Mouse (Mus musculus) intestine, embryonic 14.5 days (tissue): ENCODE results near the gene Capza1. TPM values are rescaled to one million over a fixed set of nuclear protein-coding genes. Genes with fewer than 3 reads are reported as not detected.
A peak's percentile ranks its signal among the peaks of the same experiment; 100 is the strongest.

ENCODE experiments used
- ATAC-seq: fragments of 200-750 bp; cut with Nextera tagmentation; replicated peaks from 2 replicates; pipeline ENCODE4 v1.8.0; 2017; ENCODE audit warnings: low read depth, moderate number of reproducible peaks, moderate TSS enrichment, moderate library complexity; ENCODE audit not compliant: low FRiP score, low TSS enrichment
- DNase-seq: peaks from one replicate; pipeline ENCODE4 v3.0.0-alpha.2; 2018; ENCODE audit warnings: low spot score
- H3K27ac ChIP-seq: fragments of 300-500 bp; sonication (generic); 2 replicates; pipeline ENCODE4 v1.5.1; 2014; ENCODE audit warnings: low read depth, mild to moderate bottlenecking, control low read depth
- H3K27me3 ChIP-seq: fragments of 300-500 bp; sonication (generic); replicated peaks from 2 replicates; pipeline ENCODE4 v1.6.1; 2014; ENCODE audit warnings: low read length, control low read depth; ENCODE audit not compliant: control insufficient read depth, insufficient read depth
- H3K36me3 ChIP-seq: fragments of 300-500 bp; sonication (generic); 2 replicates; pipeline ENCODE4 v1.6.1; 2014; ENCODE audit warnings: low read length, control low read depth; ENCODE audit not compliant: control insufficient read depth, insufficient read depth
- H3K4me1 ChIP-seq: fragments of 300-500 bp; sonication (generic); replicated peaks from 2 replicates; pipeline ENCODE4 v1.6.1; 2014; ENCODE audit warnings: low read length, control low read depth, mixed read lengths; ENCODE audit not compliant: control insufficient read depth, insufficient read depth
- H3K4me2 ChIP-seq: fragments of 300-500 bp; sonication (generic); 2 replicates; pipeline ENCODE4 v1.6.1; 2014; ENCODE audit warnings: low read length
- H3K4me3 ChIP-seq: fragments of 300-500 bp; sonication (generic); 2 replicates; pipeline ENCODE4 v1.5.1; 2014; ENCODE audit warnings: low read depth, low read length, control low read depth, mixed read lengths
- H3K9ac ChIP-seq: fragments of 300-500 bp; sonication (generic); 2 replicates; pipeline ENCODE4 v1.6.1; 2014; ENCODE audit warnings: mild to moderate bottlenecking, low read length
- H3K9me3 ChIP-seq: fragments of 300-500 bp; sonication (generic); 2 replicates; pipeline ENCODE4 v1.6.1; 2016; ENCODE audit warnings: low read length, control low read depth; ENCODE audit not compliant: control insufficient read depth
- WGBS: fragments of 180-500 bp; shearing (Covaris S2); extraction: QIAGEN DNeasy Blood & Tissue Kit; methylation state at CpG from one replicate; pipeline ENCODE4 v1.1.7; 2014; 5-methylcytosine and 5-hydroxymethylcytosine counted together
- polyA plus RNA-seq: library from polyadenylated mRNA; unstranded; fragments of >200 nt; fragmentation: Nextera tagmentation; extraction: Ambion mirVana; gene quantifications from 2 replicates; pipeline ENCODE4 v1.2.1, GENCODE M21; 2014

Capza1 gene
- polyA plus RNA-seq, 1 experiment from 2014 or later: 194 TPM

- no peaks in the 10 kb centered on the region for H3K27me3 ChIP-seq
- H3K9me3 ChIP-seq: no peaks in the 10 kb centered on the region
- H3K4me3 ChIP-seq: no peak overlapping the region
- no peak overlapping the region for H3K9ac ChIP-seq
- H3K27ac ChIP-seq: no peak overlapping the region
- DNase-seq (no peak), ATAC-seq (no peak)
- peaks cover 7% of the 10 kb centered on the region for H3K4me1 ChIP-seq
- H3K4me2 ChIP-seq: no peak overlapping the region
- H3K36me3 ChIP-seq: peaks cover 44% of the 10 kb centered on the region
- WGBS: 88% methylated on average over 3 of the region's 3 CpGs
Measured at GRCm38 (mm10) chr3:104822413-104822812, 41.9 kb downstream of the Capza1 start.

GRCm38 (mm10) chr3:104820426-104820825 lies 43.9 kb downstream of the Capza1 start:
- WGBS: 60% methylated on average over 1 of the region's 1 CpGs

GRCm38 (mm10) chr3:104818749-104819134 lies 45.6 kb downstream of the Capza1 start:
- Histone ChIP-seq H3K4me2 (peak overlapping the region; percentile 73), H3K4me3 (peak overlapping the region; percentile 93), H3K27me3 (no peaks in the 10 kb centered on the region), H3K9ac (peak overlapping the region; percentile 94; the same call in 1 of the 2 replicates), H3K36me3 (peaks cover 21% of the 10 kb centered on the region), H3K4me1 (peaks cover 23% of the 10 kb centered on the region), H3K27ac (peak overlapping the region; percentile 97), H3K9me3 (no peaks in the 10 kb centered on the region)
- 2% methylated on average over 3 of the region's 3 CpGs for WGBS
- ATAC-seq (no peak; the same call in 1 of the 2 replicates), DNase-seq (no peak)

More at GRCm38 (mm10) chr3:104820426-104820825, 43.9 kb downstream of the Capza1 start:
- Histone ChIP-seq H3K4me2 (no peak overlapping the region), H3K9ac (no peak overlapping the region), H3K9me3 (no peaks in the 10 kb centered on the region), H3K4me3 (no peak overlapping the region), H3K27me3 (no peaks in the 10 kb centered on the region), H3K27ac (no peak overlapping the region), H3K4me1 (peaks cover 21% of the 10 kb centered on the region), H3K36me3 (peaks cover 25% of the 10 kb centered on the region)
- ATAC-seq: no peak
- DNase-seq: no peak

GRCm38 (mm10) chr3:104817991-104818748 lies 46.1 kb downstream of the Capza1 start, which contains the start of gene Mov10:
TSS of gene Mov10 (minus strand) at chr3:104818563.
- DNase-seq (peak; percentile 94), ATAC-seq (peak; percentile 92)
- Histone ChIP-seq H3K9ac (peak within 1 kb of the TSS; percentile 94), H3K4me3 (peak within 1 kb of the TSS; percentile 93), H3K4me2 (peak within 1 kb of the TSS; percentile 73), H3K4me1 (peaks cover 23% of the 10 kb centered on the region), H3K9me3 (no peaks in the 10 kb centered on the region), H3K27me3 (no peaks in the 10 kb centered on the region), H3K27ac (peak within 1 kb of the TSS; percentile 97), H3K36me3 (peaks cover 27% of the 10 kb centered on the region)
- under 1% methylated on average over 40 of the region's 40 CpGs for WGBS

GRCm38 (mm10) chr3:104817481-104817990 lies 46.8 kb downstream of the Capza1 start:
- Histone ChIP-seq H3K4me2 (peak overlapping the region; percentile 73), H3K27me3 (no peaks in the 10 kb centered on the region), H3K4me1 (peaks cover 23% of the 10 kb centered on the region), H3K36me3 (peaks cover 24% of the 10 kb centered on the region), H3K27ac (peak overlapping the region; percentile 97), H3K9me3 (no peaks in the 10 kb centered on the region), H3K9ac (peak overlapping the region; percentile 94), H3K4me3 (peak overlapping the region; percentile 93)
- DNase-seq (peak; percentile 86), ATAC-seq (peak; percentile 78)
- 1% methylated on average over 45 of the region's 46 CpGs for WGBS

- 96% methylated on average over 7 of the region's 7 CpGs for WGBS
- H3K27ac ChIP-seq: no peak overlapping the region
- H3K4me3 ChIP-seq: 0 out of 2 replicates have a peak overlapping the region, but pooled peaks have one; percentile 93
- H3K36me3 ChIP-seq: peaks cover 14% of the 10 kb centered on the region; the same call in 1 of the 2 replicates
- no peaks in the 10 kb centered on the region for H3K9me3 ChIP-seq
- H3K4me1 ChIP-seq: peaks cover 28% of the 10 kb centered on the region
- H3K9ac ChIP-seq: no peak overlapping the region
- no peaks in the 10 kb centered on the region for H3K27me3 ChIP-seq
- H3K4me2 ChIP-seq: peak overlapping the region; percentile 73; the same call in 1 of the 2 replicates
- DNase-seq (no peak), ATAC-seq (no peak)
Measured at GRCm38 (mm10) chr3:104816130-104816529, 48.2 kb downstream of the Capza1 start.

- Histone ChIP-seq H3K27me3 (no peaks in the 10 kb centered on the region), H3K36me3 (0 out of 2 replicates have a peak, but pooled peaks cover 8% of the 10 kb centered on the region), H3K9ac (no peak overlapping the region), H3K4me1 (peaks cover 28% of the 10 kb centered on the region), H3K27ac (no peak overlapping the region), H3K4me2 (0 out of 2 replicates have a peak overlapping the region, but pooled peaks have one; percentile 15), H3K4me3 (no peak overlapping the region), H3K9me3 (no peaks in the 10 kb centered on the region)
- 86% methylated on average over 2 of the region's 2 CpGs for WGBS
- DNase-seq (no peak), ATAC-seq (no peak)
Measured at GRCm38 (mm10) chr3:104815346-104815745, 49.0 kb downstream of the Capza1 start.

GRCm38 (mm10) chr3:104814746-104815145 lies 49.6 kb downstream of the Capza1 start:
- H3K4me1 ChIP-seq: peaks cover 28% of the 10 kb centered on the region
- DNase-seq: no peak
- no peak overlapping the region for H3K4me3 ChIP-seq
- H3K4me2 ChIP-seq: no peak overlapping the region
- 88% methylated on average over 1 of the region's 1 CpGs for WGBS
- H3K36me3 ChIP-seq: 0 out of 2 replicates have a peak, but pooled peaks cover 8% of the 10 kb centered on the region
- H3K9ac ChIP-seq: no peak overlapping the region
- H3K27ac ChIP-seq: no peak overlapping the region
- no peaks in the 10 kb centered on the region for H3K27me3 ChIP-seq
- H3K9me3 ChIP-seq: no peaks in the 10 kb centered on the region
- ATAC-seq: no peak
